Mouse (Mus musculus): ENCODE results near the gene Snap29. TPM values are rescaled to one million over a fixed set of nuclear protein-coding genes. Genes with fewer than 3 reads are reported as not detected.
A peak's percentile ranks its signal among the peaks of the same experiment; 100 is the strongest.

The Snap29 gene
- polyA plus RNA-seq (2012; rRNA removed) (9.0 and 9.7 TPM in 2 replicates), polyA plus RNA-seq (2014; fragmentation: Nextera tagmentation; extraction: Ambion mirVana) (6.6 and 7.8 TPM in 2 replicates)

DNA sequence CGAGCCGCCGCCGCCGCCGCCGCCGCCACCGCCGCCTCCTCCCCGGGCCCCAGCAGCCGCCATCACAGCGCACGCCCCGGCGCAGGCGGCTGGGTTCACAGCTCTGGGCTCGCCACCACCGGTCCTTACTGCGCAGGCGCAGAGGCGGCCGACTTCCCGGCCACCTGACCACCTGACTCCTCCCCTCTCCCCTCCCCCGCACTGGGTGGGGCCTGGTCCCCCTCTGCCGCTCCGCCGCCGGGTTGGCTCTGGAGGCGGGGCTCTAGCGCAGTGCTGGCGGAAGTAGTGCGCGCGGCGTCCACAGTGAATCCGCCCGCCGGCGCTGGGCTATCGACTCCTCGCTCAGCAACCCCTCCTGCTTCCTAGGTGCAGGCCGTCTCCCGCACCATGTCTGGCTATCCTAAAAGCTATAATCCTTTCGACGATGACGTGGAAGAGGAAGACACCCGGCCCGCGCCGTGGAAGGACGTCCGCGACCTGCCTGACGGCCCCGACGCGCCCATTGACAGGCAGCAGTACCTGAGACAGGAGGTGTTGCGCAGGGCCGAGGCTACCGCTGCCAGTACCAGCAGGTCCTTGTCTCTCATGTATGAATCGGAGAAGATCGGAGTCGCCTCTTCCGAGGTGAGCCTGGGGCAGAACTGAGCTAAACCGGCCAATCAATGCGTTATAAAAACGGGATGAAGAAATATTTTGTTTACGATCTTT is at the start of gene Snap29, which contains the start of gene Pi4ka:
Gene Snap29, plus strand, starts transcription at position 251 of the 708 bp plus-strand sequence.
Gene Pi4ka, minus strand, starts transcription at position 579 of the 708 bp plus-strand sequence.
- 0 out of 2 replicates have a peak, but pooled peaks have one; percentile 30 for TF ChIP-seq POLR2A (IDR thresholded peaks at IDR 0.05; ENCODE audit: borderline replicate concordance, extremely low read depth, insufficient read depth, insufficient read length)
- Histone ChIP-seq H3K27ac (replicated peaks; ENCODE audit: low read depth, low read length) (peak within 1 kb of the TSS; percentile 73), H3K36me3 (ENCODE audit: control insufficient read depth, insufficient read depth, low read length) (peaks cover 3% of the 10 kb centered on the region; the same call in 1 of the 2 replicates)

DNA sequence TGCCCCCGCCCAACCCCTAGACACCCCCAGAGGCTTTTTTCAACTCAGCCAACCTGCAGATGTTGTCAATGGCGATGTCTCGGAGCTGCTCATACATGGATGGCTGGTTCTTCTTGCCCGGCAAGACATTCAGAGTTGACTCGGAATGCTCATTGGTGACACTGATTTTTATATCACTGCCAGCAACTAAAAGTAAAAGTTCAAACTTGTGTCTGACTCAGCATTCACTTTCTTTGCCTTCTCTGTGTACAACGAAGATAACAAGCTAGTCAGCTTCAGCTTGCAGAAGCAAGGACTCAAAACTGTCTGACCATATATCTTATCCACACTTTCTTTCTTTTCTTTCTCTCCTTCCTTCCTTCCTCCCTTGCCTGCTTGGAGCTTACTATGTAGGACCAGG is 49.8 kb upstream of the Snap29 start:
- Histone ChIP-seq H3K9me3 (ENCODE audit: control insufficient read depth, low read length) (no peaks in the 10 kb centered on the region), H3K4me2 (replicated peaks; ENCODE audit: low read depth, low read length, severe bottlenecking) (no peak overlapping the region), H3K4me3 (replicated peaks; ENCODE audit: low read length) (no peak overlapping the region), H3K4me1 (ENCODE audit: control insufficient read depth, insufficient read depth, low read length) (no peaks in the 10 kb centered on the region), H3K9ac (ENCODE audit: low read depth, low read length, severe bottlenecking) (no peak overlapping the region), H3K27me3 (ENCODE audit: control insufficient read depth, insufficient read depth, low read length) (no peaks in the 10 kb centered on the region), H3K27ac (replicated peaks; ENCODE audit: low read depth, low read length) (no peak overlapping the region), H3K36me3 (ENCODE audit: control insufficient read depth, insufficient read depth, low read length) (peaks cover 61% of the 10 kb centered on the region)
- no peak for DNase-seq (ENCODE audit: low spot score)
- no peak for TF ChIP-seq POLR2A (IDR thresholded peaks at IDR 0.05; ENCODE audit: borderline replicate concordance, extremely low read depth, insufficient read depth, insufficient read length)
- no peak for ATAC-seq (ENCODE audit: low FRiP score, low read depth)
- WGBS: 87% methylated on average over 6 of the region's 6 CpGs

More for the DNA sequence above, at the start of gene Snap29, which contains the start of gene Pi4ka:
- Histone ChIP-seq H3K9me3 (ENCODE audit: control insufficient read depth, low read length) (no peaks in the 10 kb centered on the region), H3K4me1 (ENCODE audit: control insufficient read depth, insufficient read depth, low read length) (peaks cover 8% of the 10 kb centered on the region; the same call in 1 of the 2 replicates), H3K4me3 (replicated peaks; ENCODE audit: low read length) (peak within 1 kb of the TSS; percentile 80), H3K9ac (ENCODE audit: low read depth, low read length, severe bottlenecking) (peak within 1 kb of the TSS; percentile 79), H3K4me2 (replicated peaks; ENCODE audit: low read depth, low read length, severe bottlenecking) (peak within 1 kb of the TSS; percentile 65), H3K27me3 (ENCODE audit: control insufficient read depth, insufficient read depth, low read length) (no peaks in the 10 kb centered on the region)
- WGBS: 1% methylated on average over 42 of the region's 69 CpGs
- ATAC-seq (ENCODE audit: low FRiP score, low read depth): peak; percentile 96
- DNase-seq (ENCODE audit: low spot score): peak; percentile 98

DNA sequence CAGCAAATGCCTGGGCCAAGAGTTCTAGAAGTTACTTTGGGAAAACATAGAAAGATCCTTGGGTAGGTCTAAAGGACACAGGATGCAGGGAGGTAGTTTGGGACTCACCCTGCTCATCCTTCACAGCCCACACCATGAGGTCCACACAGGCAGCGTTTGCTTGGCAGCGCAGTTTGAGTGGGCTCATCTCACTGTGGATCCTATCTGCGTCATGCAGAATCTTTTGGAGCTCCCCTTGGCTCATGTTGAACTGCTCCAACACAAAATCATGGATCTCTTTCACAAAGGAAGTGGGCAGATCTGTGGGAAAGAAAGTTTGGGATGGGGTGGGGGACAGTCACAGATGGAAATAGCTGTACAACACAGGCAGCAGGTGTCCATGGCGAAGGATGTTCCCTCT is 47.0 kb upstream of the Snap29 start:
- no peak for ATAC-seq (ENCODE audit: low FRiP score, low read depth)
- Histone ChIP-seq H3K27me3 (ENCODE audit: control insufficient read depth, insufficient read depth, low read length) (no peaks in the 10 kb centered on the region), H3K27ac (replicated peaks; ENCODE audit: low read depth, low read length) (no peak overlapping the region), H3K36me3 (ENCODE audit: control insufficient read depth, insufficient read depth, low read length) (peaks cover 54% of the 10 kb centered on the region), H3K9ac (ENCODE audit: low read depth, low read length, severe bottlenecking) (no peak overlapping the region), H3K4me2 (replicated peaks; ENCODE audit: low read depth, low read length, severe bottlenecking) (no peak overlapping the region), H3K4me3 (replicated peaks; ENCODE audit: low read length) (no peak overlapping the region), H3K4me1 (ENCODE audit: control insufficient read depth, insufficient read depth, low read length) (no peaks in the 10 kb centered on the region), H3K9me3 (ENCODE audit: control insufficient read depth, low read length) (no peaks in the 10 kb centered on the region)
- WGBS: 96% methylated on average over 4 of the region's 4 CpGs
- DNase-seq (ENCODE audit: low spot score): no peak
- TF ChIP-seq POLR2A (IDR thresholded peaks at IDR 0.05; ENCODE audit: borderline replicate concordance, extremely low read depth, insufficient read depth, insufficient read length): no peak

DNA sequence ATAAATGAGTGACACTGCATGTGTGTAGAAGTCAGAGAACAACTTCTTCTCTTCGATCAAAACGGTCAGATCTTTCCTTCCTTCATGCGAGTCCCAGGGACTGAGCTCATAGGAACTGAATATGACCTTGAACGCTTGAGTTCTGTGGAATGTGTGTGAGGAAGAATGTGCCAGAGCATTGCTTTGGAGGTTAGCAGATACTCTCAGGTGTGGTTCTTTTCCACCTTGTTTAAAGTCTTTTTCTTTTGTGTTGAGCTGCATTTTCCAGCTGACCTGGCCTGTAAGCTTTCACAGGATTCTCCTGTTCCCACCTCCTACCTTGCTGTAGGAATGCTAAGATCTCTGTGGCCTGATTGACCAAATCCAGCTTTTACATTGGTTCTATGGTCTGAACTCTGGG is 23.5 kb upstream of the Snap29 start:
- H3K4me1 ChIP-seq (ENCODE audit: control insufficient read depth, insufficient read depth, low read length): no peaks in the 10 kb centered on the region
- H3K27me3 ChIP-seq (ENCODE audit: control insufficient read depth, insufficient read depth, low read length): no peaks in the 10 kb centered on the region
- no peak for DNase-seq (ENCODE audit: low spot score)
- no peaks in the 10 kb centered on the region for H3K9me3 ChIP-seq (ENCODE audit: control insufficient read depth, low read length)
- H3K27ac ChIP-seq (replicated peaks; ENCODE audit: low read depth, low read length): no peak overlapping the region
- H3K4me2 ChIP-seq (replicated peaks; ENCODE audit: low read depth, low read length, severe bottlenecking): no peak overlapping the region
- peaks cover 50% of the 10 kb centered on the region for H3K36me3 ChIP-seq (ENCODE audit: control insufficient read depth, insufficient read depth, low read length)
- WGBS: 93% methylated on average over 4 of the region's 4 CpGs
- H3K4me3 ChIP-seq (replicated peaks; ENCODE audit: low read length): no peak overlapping the region
- H3K9ac ChIP-seq (ENCODE audit: low read depth, low read length, severe bottlenecking): no peak overlapping the region
- ATAC-seq (ENCODE audit: low FRiP score, low read depth): no peak
- no peak for TF ChIP-seq POLR2A (IDR thresholded peaks at IDR 0.05; ENCODE audit: borderline replicate concordance, extremely low read depth, insufficient read depth, insufficient read length)

DNA sequence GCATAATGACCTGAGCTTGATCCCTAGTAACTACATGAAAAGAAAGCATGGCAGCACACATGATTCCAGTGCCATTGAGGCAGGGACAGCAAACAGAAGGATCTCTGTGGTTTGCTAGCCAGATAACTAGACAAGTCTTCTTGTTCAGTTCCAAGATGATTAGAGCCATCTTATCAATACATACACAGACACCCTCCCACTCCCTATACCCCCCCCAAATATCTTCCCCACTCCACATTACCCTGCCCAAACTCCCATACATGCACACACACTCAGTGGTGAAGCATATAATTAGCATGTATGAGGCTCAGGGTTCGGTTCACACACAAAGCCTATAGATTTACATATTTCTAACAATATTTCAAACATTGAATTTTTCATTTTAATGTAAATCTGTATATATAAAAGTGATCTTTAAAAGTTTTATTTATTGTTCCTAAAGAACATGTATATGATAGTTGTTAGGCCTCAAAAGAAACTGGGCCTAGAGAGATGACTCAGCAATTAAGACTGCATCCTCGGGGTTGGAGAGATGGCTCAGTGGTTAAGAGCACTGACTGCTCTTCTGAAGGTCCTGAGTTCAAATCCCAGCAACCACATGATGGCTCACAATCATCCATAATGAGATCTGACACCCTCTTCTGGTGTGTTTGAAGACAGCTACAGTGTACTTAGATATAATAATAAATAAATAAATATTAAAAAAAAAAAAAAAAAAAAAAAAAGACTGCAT is 22.0 kb upstream of the Snap29 start:
- no peak overlapping the region for H3K4me3 ChIP-seq (replicated peaks; ENCODE audit: low read length)
- H3K9ac ChIP-seq (ENCODE audit: low read depth, low read length, severe bottlenecking): no peak overlapping the region
- no peak for TF ChIP-seq POLR2A (IDR thresholded peaks at IDR 0.05; ENCODE audit: borderline replicate concordance, extremely low read depth, insufficient read depth, insufficient read length)
- ATAC-seq (ENCODE audit: low FRiP score, low read depth): no peak
- H3K4me2 ChIP-seq (replicated peaks; ENCODE audit: low read depth, low read length, severe bottlenecking): no peak overlapping the region
- no peaks in the 10 kb centered on the region for H3K9me3 ChIP-seq (ENCODE audit: control insufficient read depth, low read length)
- 92% methylated on average over 2 of the region's 2 CpGs for WGBS
- no peaks in the 10 kb centered on the region for H3K4me1 ChIP-seq (ENCODE audit: control insufficient read depth, insufficient read depth, low read length)
- H3K27me3 ChIP-seq (ENCODE audit: control insufficient read depth, insufficient read depth, low read length): no peaks in the 10 kb centered on the region
- peaks cover 42% of the 10 kb centered on the region for H3K36me3 ChIP-seq (ENCODE audit: control insufficient read depth, insufficient read depth, low read length)
- no peak for DNase-seq (ENCODE audit: low spot score)
- no peak overlapping the region for H3K27ac ChIP-seq (replicated peaks; ENCODE audit: low read depth, low read length)
